Mouse (Mus musculus) neural tube, embryonic 12.5 days (tissue): ENCODE measurements around the gene Nacc2. TPM values are rescaled to one million over a fixed set of nuclear protein-coding genes. Genes with fewer than 3 reads are reported as not detected.

Experiments used
- ATAC-seq: fragments of 200-750 bp; cut with Nextera tagmentation; 2 replicates; pipeline ENCODE4 v1.8.0; 2017; ENCODE audit warnings: low read depth, mild to moderate bottlenecking, moderate TSS enrichment, moderate library complexity; ENCODE audit not compliant: low FRiP score
- H3K27ac ChIP-seq: fragments of 300-500 bp; sonication (generic); 2 replicates; pipeline ENCODE4 v1.5.1; 2016
- H3K27me3 ChIP-seq: fragments of 300-500 bp; sonication (generic); replicated peaks from 2 replicates; pipeline ENCODE4 v1.6.1; 2016; ENCODE audit warnings: mild to moderate bottlenecking
- H3K36me3 ChIP-seq: fragments of 300-500 bp; sonication (generic); 2 replicates; pipeline ENCODE4 v1.6.1; 2016; ENCODE audit warnings: mild to moderate bottlenecking
- H3K4me1 ChIP-seq: fragments of 300-500 bp; sonication (generic); 2 replicates; pipeline ENCODE4 v1.6.1; 2016
- H3K4me2 ChIP-seq: fragments of 300-500 bp; sonication (generic); replicated peaks from 2 replicates; pipeline ENCODE4 v1.6.1; 2016; ENCODE audit warnings: mild to moderate bottlenecking
- H3K4me3 ChIP-seq: fragments of 300-500 bp; sonication (generic); 2 replicates; pipeline ENCODE4 v1.5.1; 2016
- H3K9ac ChIP-seq: fragments of 300-500 bp; sonication (generic); 2 replicates; pipeline ENCODE4 v1.6.1; 2016; ENCODE audit warnings: mild to moderate bottlenecking
- H3K9me3 ChIP-seq: fragments of 300-500 bp; sonication (generic); 2 replicates; pipeline ENCODE4 v1.6.1; 2016; ENCODE audit warnings: mild to moderate bottlenecking
- WGBS: fragments of 180-500 bp; shearing (Covaris S2); methylation state at CpG from one replicate; pipeline ENCODE4 v1.1.7; 2016; 5-methylcytosine and 5-hydroxymethylcytosine counted together
- polyA plus RNA-seq: library from polyadenylated mRNA; unstranded; fragments of >200 nt; fragmentation: Nextera tagmentation; extraction: Ambion mirVana; gene quantifications from 2 replicates; pipeline ENCODE4 v1.2.1, GENCODE M21; 2016

Nacc2 gene
- polyA plus RNA-seq, 1 experiment from 2014 or later = 15.0 TPM

DNA sequence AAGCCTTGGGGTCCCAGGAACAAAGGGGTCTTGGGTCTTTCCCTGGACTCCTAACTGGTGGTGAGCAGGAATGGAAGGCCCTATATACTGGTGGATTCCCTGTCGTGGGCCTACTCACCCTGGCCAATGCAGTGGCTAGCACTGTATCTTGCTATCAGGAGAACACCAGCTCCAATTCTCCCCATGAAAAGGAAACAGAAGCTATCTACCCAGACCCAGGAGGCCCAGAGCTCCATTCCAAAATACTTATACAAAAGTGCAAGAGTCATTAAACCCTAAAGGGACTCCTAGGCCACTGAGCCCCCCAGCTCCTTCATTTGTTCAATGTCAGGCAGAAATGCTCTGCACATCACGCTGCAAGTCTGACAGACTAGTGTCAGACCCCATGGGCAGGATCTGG lies 34.0 kb downstream of the Nacc2 start:
- no peak for ATAC-seq
- Histone ChIP-seq H3K4me3 (no peak overlapping the region), H3K9me3 (no peaks in the 10 kb centered on the region), H3K4me1 (peaks cover 42% of the 10 kb centered on the region), H3K27ac (no peak overlapping the region), H3K9ac (no peak overlapping the region), H3K4me2 (peak overlapping the region; percentile 97; the same call in 1 of the 2 replicates), H3K27me3 (peaks cover 21% of the 10 kb centered on the region; the same call in 1 of the 2 replicates), H3K36me3 (peaks cover 8% of the 10 kb centered on the region)
- 89% methylated on average over 2 of the region's 2 CpGs for WGBS

DNA sequence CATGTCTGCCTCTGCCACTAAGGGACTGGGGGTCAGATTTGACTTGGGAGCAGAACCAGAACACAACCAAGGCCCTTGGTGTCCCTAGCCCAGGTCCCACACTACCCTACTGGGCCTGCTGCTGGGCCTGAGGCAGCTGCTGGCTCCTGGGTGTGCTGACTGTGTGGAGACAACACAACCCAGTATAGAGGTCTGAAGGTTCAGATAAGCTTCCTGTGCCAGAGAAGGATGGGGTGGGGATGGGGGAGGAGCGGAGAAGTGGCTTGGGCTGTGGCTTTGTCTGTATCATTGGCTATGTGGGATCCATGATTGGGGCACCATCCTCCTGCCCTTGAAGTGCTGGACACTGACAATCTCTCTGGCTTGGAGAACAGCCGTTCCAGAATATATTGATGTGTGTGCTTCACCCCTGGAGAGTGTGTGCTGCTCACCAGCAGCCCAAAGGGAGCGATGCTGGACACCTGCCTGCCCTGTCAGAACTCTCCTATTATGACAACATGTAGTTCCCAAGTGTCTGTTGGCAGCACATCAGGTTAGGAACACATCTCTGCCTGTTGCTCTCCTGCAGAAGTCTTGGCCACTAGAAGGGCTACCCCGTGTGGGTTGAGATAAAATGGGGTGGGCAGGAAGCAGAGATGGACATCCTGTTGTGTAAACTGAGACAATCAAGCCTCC lies 36.0 kb downstream of the Nacc2 start:
- no peak overlapping the region for H3K9ac ChIP-seq
- H3K9me3 ChIP-seq = no peaks in the 10 kb centered on the region
- H3K4me2 ChIP-seq = no peak overlapping the region
- 0 out of 2 replicates have a peak, but pooled peaks cover 10% of the 10 kb centered on the region for H3K27me3 ChIP-seq
- H3K27ac ChIP-seq = no peak overlapping the region
- peaks cover 8% of the 10 kb centered on the region for H3K36me3 ChIP-seq
- H3K4me1 ChIP-seq = peaks cover 25% of the 10 kb centered on the region
- no peak for ATAC-seq
- H3K4me3 ChIP-seq = no peak overlapping the region
- WGBS = 82% methylated on average over 4 of the region's 4 CpGs

DNA sequence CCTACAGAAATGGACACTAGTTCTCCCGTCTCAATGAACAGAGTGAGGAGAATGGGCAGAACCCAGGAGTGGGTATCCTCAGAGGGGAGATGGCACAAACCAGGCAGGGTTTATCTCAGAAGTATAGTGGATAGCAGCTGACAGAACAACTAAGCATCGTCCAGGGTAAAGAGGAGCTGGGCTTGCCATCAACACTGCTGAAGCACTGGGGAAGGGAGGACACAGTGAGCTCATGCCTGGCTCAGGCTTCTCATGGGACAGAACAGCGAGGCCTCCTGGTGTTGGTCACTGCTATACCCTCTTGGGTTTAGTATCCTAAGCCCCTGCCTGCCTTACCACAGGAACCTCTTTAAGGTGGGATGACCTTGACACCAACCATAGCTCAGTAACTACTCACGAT lies 36.5 kb downstream of the Nacc2 start:
- H3K4me1 ChIP-seq = peaks cover 25% of the 10 kb centered on the region
- H3K27ac ChIP-seq = no peak overlapping the region
- WGBS = 85% methylated on average over 4 of the region's 4 CpGs
- H3K4me3 ChIP-seq = no peak overlapping the region
- ATAC-seq = no peak
- no peaks in the 10 kb centered on the region for H3K9me3 ChIP-seq
- no peak overlapping the region for H3K4me2 ChIP-seq
- H3K9ac ChIP-seq = no peak overlapping the region
- H3K36me3 ChIP-seq = peaks cover 8% of the 10 kb centered on the region
- 0 out of 2 replicates have a peak, but pooled peaks cover 10% of the 10 kb centered on the region for H3K27me3 ChIP-seq

DNA sequence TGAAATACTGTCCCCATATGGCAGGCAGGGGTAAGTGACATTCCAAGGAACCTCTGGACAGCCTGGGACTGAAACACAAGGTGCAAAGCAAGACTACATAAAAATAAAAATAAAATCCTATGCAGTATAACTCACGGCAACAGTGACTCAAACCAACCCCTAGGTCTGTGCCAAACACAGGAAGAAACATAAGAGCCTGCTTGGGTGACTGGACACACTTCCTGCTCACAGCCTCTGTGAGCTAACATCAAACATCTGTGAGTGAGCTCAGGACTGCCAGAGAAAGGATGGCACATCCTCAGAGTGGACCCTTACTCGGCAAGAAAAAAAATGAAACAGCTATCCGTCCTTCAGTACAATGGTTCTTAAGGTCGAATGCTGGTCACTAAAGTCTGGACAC lies 40.1 kb downstream of the Nacc2 start:
- Histone ChIP-seq H3K4me1 (no peaks in the 10 kb centered on the region; the same call in 1 of the 2 replicates), H3K36me3 (peaks cover 4% of the 10 kb centered on the region; the same call in 1 of the 2 replicates)
- WGBS = 85% methylated on average over 4 of the region's 4 CpGs

DNA sequence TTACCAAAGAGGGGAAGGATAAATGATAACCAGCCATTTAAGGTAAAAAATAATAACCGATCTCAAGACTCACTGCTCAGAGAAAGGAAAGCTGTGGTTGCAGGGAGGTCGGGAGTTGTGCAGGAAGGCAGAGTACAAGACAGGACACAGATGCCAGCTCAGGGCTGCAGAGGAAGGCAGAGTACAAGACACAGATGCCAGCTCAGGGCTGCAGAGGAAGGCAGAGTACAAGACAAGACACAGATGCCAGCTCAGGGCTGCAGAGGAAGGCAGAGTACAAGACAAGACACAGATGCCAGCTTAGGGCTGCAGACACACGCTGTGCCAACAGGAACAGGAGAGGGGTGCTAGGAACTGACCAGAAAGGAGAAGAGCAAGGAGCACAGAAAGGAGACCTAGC lies 42.2 kb downstream of the Nacc2 start:
- Histone ChIP-seq H3K4me2 (no peak overlapping the region), H3K9me3 (no peaks in the 10 kb centered on the region), H3K9ac (no peak overlapping the region), H3K27me3 (no peaks in the 10 kb centered on the region), H3K36me3 (peaks cover 4% of the 10 kb centered on the region; the same call in 1 of the 2 replicates), H3K4me3 (no peak overlapping the region), H3K27ac (no peak overlapping the region), H3K4me1 (no peaks in the 10 kb centered on the region)
- 89% methylated on average over 3 of the region's 3 CpGs for WGBS
- no peak for ATAC-seq

More for the DNA sequence above, 40.1 kb downstream of the Nacc2 start:
- no peak for ATAC-seq
- no peak overlapping the region for H3K4me2 ChIP-seq
- no peaks in the 10 kb centered on the region for H3K9me3 ChIP-seq
- no peak overlapping the region for H3K4me3 ChIP-seq
- no peak overlapping the region for H3K9ac ChIP-seq
- H3K27me3 ChIP-seq = no peaks in the 10 kb centered on the region
- no peak overlapping the region for H3K27ac ChIP-seq

DNA sequence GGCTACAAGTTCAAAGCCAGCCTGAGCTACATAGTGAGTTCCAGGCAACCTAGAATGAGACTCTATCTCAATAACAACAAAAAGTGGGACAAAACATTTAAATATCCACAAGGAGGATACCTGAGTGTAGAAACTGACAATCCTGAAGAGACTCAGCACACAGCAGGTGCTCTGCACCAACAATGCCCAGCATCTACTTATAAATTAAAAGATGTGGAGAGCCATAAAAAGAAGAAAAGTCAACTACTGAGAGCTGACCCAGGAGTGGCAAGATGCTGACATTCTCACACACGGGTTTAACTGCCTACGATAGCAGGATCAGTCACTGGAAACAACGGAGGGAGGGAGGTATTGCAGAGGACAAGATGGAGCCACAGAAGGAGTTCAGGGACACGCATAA lies 43.6 kb downstream of the Nacc2 start:
- no peak overlapping the region for H3K4me2 ChIP-seq
- ATAC-seq = no peak
- 76% methylated on average over 4 of the region's 4 CpGs for WGBS

DNA sequence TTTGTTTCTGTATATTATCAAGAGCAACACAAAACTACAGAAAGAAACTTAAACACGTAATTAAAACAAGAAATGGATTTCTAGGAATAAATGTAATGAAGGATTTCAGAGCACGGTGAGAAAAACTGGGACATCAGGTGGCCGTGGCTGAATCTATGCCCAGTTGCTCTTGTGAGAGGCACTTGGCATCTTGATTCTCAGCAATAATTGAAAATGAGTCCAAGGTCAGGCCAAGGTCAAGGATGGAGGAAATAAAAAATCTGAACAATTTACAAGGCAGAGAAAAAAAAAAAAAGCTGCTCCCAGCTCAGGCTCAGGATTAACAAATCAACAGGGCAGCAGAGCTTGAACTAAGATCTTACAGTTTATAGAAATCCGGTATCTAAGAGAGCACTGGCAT lies 46.0 kb downstream of the Nacc2 start:
- no peak for ATAC-seq
- Histone ChIP-seq H3K36me3 (no peaks in the 10 kb centered on the region), H3K9ac (no peak overlapping the region), H3K4me2 (no peak overlapping the region), H3K4me3 (no peak overlapping the region), H3K4me1 (no peaks in the 10 kb centered on the region), H3K27ac (no peak overlapping the region), H3K27me3 (no peaks in the 10 kb centered on the region), H3K9me3 (no peaks in the 10 kb centered on the region)
- 90% methylated on average over 4 of the region's 4 CpGs for WGBS

More for the DNA sequence above, 43.6 kb downstream of the Nacc2 start:
- no peaks in the 10 kb centered on the region for H3K27me3 ChIP-seq
- no peak overlapping the region for H3K4me3 ChIP-seq
- H3K4me1 ChIP-seq = no peaks in the 10 kb centered on the region
- H3K36me3 ChIP-seq = no peaks in the 10 kb centered on the region
- H3K9ac ChIP-seq = no peak overlapping the region
- no peaks in the 10 kb centered on the region for H3K9me3 ChIP-seq
- no peak overlapping the region for H3K27ac ChIP-seq

DNA sequence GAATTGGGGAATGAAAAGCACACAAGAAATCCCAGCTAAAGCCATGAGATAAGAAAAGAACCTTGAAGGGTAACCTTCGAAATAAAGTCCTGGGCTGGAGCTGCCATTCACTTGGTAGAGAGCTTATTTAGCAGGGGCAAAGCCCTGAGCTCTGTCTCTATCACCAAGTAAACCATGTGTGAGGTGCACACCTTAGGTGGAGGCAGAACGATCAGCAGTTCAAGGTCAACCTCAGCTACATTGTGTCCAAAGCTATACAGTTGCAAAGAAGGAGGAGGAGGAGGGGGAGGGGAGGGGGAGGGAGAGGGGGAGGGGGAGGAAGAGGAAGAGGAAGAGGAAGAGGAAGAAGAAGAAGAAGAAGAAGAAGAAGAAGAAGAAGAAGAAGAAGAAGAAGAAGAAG lies 46.9 kb downstream of the Nacc2 start:
- no peak for ATAC-seq
- no peaks in the 10 kb centered on the region for H3K4me1 ChIP-seq
- H3K9me3 ChIP-seq = no peaks in the 10 kb centered on the region
- H3K27me3 ChIP-seq = no peaks in the 10 kb centered on the region
- H3K4me2 ChIP-seq = no peak overlapping the region
- WGBS = 85% methylated on average over 2 of the region's 2 CpGs
- H3K27ac ChIP-seq = no peak overlapping the region
- H3K4me3 ChIP-seq = no peak overlapping the region
- no peak overlapping the region for H3K9ac ChIP-seq
- H3K36me3 ChIP-seq = no peaks in the 10 kb centered on the region

DNA sequence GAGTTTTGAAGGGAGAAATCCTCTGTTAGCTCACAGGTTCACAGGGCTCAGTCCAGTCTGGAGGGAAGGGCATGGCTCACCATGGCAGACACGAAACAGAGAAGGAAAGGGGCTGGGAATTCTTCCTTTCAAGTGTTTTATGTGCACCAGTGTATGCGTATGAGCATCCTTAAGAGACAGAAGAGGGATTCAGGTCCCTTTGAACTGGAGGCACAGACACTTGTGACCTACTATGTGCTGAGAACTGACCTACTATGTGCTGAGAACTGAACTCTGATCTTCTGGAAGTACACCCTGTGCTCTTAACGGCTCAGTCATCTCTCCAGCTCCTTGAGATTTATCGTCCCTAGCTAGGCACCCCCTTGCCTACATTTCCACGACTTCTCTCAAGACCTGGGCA lies 48.5 kb downstream of the Nacc2 start:
- H3K4me1 ChIP-seq = no peaks in the 10 kb centered on the region
- H3K36me3 ChIP-seq = 0 out of 2 replicates have a peak, but pooled peaks cover under 1% of the 10 kb centered on the region
- no peak overlapping the region for H3K4me2 ChIP-seq
- ATAC-seq = no peak
- H3K27me3 ChIP-seq = no peaks in the 10 kb centered on the region
- no peak overlapping the region for H3K4me3 ChIP-seq
- 85% methylated on average over 5 of the region's 5 CpGs for WGBS
- H3K9ac ChIP-seq = no peak overlapping the region
- no peak overlapping the region for H3K27ac ChIP-seq
- H3K9me3 ChIP-seq = no peaks in the 10 kb centered on the region

DNA sequence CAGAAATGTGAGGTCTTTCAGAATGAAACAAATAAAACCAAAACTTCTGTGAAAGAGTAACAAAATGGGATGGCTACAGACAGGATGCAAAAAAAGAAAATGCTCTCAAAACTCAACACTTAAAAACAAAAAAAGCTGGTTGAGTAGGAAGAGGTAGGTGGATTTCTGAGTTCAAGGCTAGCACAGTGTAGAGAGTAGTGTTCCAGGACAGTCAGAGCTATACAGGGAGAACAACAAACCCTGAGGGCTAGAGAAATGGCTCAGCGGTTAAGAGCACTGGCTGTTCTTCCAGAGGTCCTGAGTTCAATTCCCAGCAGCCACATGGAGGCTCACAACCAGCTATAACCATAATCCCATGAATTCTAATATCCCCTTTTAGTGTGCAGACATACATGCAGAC lies 54.4 kb downstream of the Nacc2 start:
- Histone ChIP-seq H3K36me3 (peaks cover 5% of the 10 kb centered on the region; the same call in 1 of the 2 replicates), H3K4me1 (peaks cover 7% of the 10 kb centered on the region), H3K4me3 (no peak overlapping the region), H3K27ac (no peak overlapping the region), H3K9me3 (no peaks in the 10 kb centered on the region), H3K27me3 (no peaks in the 10 kb centered on the region), H3K4me2 (no peak overlapping the region), H3K9ac (no peak overlapping the region)
- ATAC-seq = no peak
- WGBS = 91% methylated on average over 1 of the region's 1 CpGs

DNA sequence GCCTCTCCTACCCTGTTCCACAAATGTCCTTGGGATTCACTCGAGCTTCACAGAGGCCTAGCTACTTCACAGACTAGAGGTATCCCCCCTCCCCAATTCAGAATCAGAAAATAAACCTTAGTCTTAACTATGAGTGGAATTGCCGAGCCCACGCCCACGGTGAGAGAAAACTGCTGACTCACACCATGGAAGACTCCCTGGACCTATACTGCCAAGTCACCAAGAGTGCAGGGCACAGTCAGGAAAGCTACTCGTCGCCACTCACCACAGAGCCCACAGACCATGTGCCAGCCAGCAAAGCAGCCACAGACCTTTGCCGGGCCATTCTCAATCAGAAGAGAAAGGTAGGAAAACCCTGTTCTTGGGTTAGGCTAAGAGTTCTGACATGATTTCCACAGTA lies 54.8 kb downstream of the Nacc2 start:
- Histone ChIP-seq H3K9me3 (no peaks in the 10 kb centered on the region), H3K4me3 (no peak overlapping the region), H3K27ac (no peak overlapping the region), H3K36me3 (peaks cover 5% of the 10 kb centered on the region; the same call in 1 of the 2 replicates), H3K27me3 (no peaks in the 10 kb centered on the region), H3K4me2 (no peak overlapping the region), H3K9ac (no peak overlapping the region), H3K4me1 (peaks cover 7% of the 10 kb centered on the region)
- no peak for ATAC-seq
- WGBS = 83% methylated on average over 7 of the region's 7 CpGs

DNA sequence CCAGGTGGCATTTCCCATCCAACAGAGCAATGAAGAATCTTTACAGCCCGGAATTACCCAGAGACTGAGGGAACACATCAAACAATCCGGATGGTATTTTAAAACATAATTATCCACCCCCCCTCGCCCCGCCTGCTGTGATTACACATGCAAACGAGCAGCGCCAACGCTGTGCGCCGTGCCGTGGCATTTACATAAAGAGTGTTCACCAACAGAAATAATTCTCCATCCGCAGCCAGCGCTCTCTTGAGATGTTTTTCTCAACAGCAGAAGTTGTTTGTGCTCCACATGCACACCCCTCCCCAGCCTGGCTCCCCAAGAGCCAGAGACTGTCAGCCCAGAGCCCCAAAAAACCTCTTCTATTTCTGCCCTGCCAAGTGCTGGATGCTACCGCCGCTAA lies 56.5 kb downstream of the Nacc2 start:
- Histone ChIP-seq H3K27me3 (no peaks in the 10 kb centered on the region), H3K9ac (no peak overlapping the region), H3K36me3 (peaks cover 8% of the 10 kb centered on the region), H3K4me3 (no peak overlapping the region), H3K9me3 (no peaks in the 10 kb centered on the region), H3K4me2 (no peak overlapping the region), H3K27ac (no peak overlapping the region), H3K4me1 (peaks cover 7% of the 10 kb centered on the region)
- WGBS = 37% methylated on average over 14 of the region's 14 CpGs
- ATAC-seq = no peak
